Mouse (Mus musculus): ENCODE results near the gene Sall1.

Sall1 gene

GRCm38 (mm10) chr8:89038920-89039319 is 5.0 kb downstream of the Sall1 start:
- DNase-seq (ENCODE audit: low read depth) = no peak

- no peak for DNase-seq (ENCODE audit: low read depth)
These were observed 6.3 kb downstream of the Sall1 start for GRCm38 (mm10) chr8:89037536-89038236.

- no peak for DNase-seq (ENCODE audit: low read depth)
These were observed 11.6 kb downstream of the Sall1 start for GRCm38 (mm10) chr8:89032412-89032811.

GRCm38 (mm10) chr8:89028156-89028555 is 15.8 kb downstream of the Sall1 start:
- no peak for DNase-seq (ENCODE audit: low read depth)

- DNase-seq (ENCODE audit: low read depth) = no peak
These were observed 17.8 kb downstream of the Sall1 start for GRCm38 (mm10) chr8:89026139-89026520.

GRCm38 (mm10) chr8:89025281-89026138 is 18.5 kb downstream of the Sall1 start:
- DNase-seq (ENCODE audit: low read depth) = no peak

GRCm38 (mm10) chr8:89024796-89025195 is 19.2 kb downstream of the Sall1 start:
- no peak for DNase-seq (ENCODE audit: low read depth)

GRCm38 (mm10) chr8:89021139-89021538 is 22.8 kb downstream of the Sall1 start:
- no peak for DNase-seq (ENCODE audit: low read depth)

- DNase-seq (ENCODE audit: low read depth) = no peak
These were observed 26.1 kb downstream of the Sall1 start for GRCm38 (mm10) chr8:89017891-89018290.

- DNase-seq (ENCODE audit: low read depth) = no peak
These were observed 27.4 kb downstream of the Sall1 start for GRCm38 (mm10) chr8:89016465-89017070.

GRCm38 (mm10) chr8:89015539-89015938 is 28.4 kb downstream of the Sall1 start:
- DNase-seq (ENCODE audit: low read depth) = no peak

- no peak for DNase-seq (ENCODE audit: low read depth)
These were observed 31.0 kb downstream of the Sall1 start for GRCm38 (mm10) chr8:89012853-89013534.

- no peak for DNase-seq (ENCODE audit: low read depth)
These were observed 31.8 kb downstream of the Sall1 start for GRCm38 (mm10) chr8:89012024-89012712.

GRCm38 (mm10) chr8:89008784-89009183 is 35.2 kb downstream of the Sall1 start:
- no peak for DNase-seq (ENCODE audit: low read depth)

- DNase-seq (ENCODE audit: low read depth) = no peak
These were observed 36.8 kb downstream of the Sall1 start for GRCm38 (mm10) chr8:89007114-89007513.

GRCm38 (mm10) chr8:89006426-89006825 is 37.5 kb downstream of the Sall1 start:
- no peak for DNase-seq (ENCODE audit: low read depth)

GRCm38 (mm10) chr8:89005797-89006196 is 38.2 kb downstream of the Sall1 start:
- DNase-seq (ENCODE audit: low read depth) = no peak

GRCm38 (mm10) chr8:89004041-89004440 is 39.9 kb downstream of the Sall1 start:
- DNase-seq (ENCODE audit: low read depth) = no peak

GRCm38 (mm10) chr8:89003336-89003896 is 40.5 kb downstream of the Sall1 start:
- no peak for DNase-seq (ENCODE audit: low read depth)

- no peak for DNase-seq (ENCODE audit: low read depth)
These were observed 41.8 kb downstream of the Sall1 start for GRCm38 (mm10) chr8:89002128-89002527.

GRCm38 (mm10) chr8:88997276-88997675 is 46.7 kb downstream of the Sall1 start:
- DNase-seq (ENCODE audit: low read depth) = no peak
